Mouse (Mus musculus): ENCODE measurements around the gene Ralb.

Gene Ralb

DNA sequence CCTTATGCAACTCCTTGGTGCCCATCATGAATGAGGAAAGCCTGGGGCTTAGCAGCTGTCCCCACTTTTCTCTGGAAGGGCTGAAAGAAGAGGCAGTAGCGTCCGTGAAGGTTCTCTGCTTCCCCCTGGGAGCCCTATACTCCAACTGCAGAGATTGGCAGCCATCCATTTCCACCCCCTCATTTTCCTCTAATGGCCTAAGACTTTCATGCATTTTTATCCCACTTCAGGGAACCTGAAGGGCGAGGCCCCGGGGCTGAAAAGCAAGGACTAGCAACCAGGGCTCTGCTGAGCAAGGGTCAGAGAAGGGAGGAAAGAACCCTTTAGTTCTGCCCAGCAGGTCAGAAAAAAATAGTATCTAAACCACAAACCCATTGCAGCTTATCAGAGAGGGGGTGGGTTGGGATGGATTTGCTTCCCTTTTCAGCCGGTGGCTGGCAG lies 20.4 kb upstream of the Ralb start:
- no peak for DNase-seq (ENCODE audit: low read depth in 1 of 2, low spot score in 2 of 2)

DNA sequence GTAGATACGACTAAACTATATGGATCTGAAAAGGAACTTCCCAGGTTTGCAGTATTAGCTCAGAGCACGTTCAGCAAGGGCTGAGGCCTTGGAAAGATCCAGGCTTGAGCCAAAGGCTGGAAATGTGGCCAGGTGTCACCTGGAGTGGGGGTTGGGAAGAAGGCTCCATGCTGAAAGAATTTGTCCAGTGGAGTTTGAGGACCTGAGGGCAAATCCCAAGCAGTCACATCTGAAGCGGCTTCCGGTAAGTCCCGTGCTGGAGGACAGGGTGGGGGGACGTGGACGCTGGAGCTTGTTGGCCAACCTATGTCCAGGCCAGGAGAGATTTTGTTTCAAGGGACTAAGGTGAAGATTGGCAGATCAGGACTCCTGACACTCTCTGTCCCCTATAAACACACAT lies 19.2 kb upstream of the Ralb start:
- DNase-seq (ENCODE audit: low read depth in 1 of 2, low spot score in 2 of 2): no peak

DNA sequence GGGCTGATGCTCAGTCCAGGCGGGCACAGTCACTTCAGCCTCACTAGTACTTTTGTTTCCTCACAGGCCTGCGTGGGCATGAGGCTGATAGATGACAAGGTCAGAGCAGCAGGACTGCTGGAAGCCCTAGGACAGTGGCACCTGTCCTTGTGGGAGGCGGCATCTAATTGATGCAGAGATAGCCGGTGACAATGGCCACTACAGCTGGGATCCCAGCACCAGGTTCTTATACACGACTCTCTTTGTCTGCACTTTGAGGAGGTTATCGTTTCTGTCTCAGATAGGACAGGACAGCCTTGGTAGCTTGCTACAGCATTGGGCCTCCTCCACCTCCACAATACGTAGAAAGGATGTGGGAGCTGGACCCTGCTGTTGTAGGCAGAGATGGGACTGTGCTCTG lies 18.8 kb upstream of the Ralb start:
- no peak for DNase-seq (ENCODE audit: low read depth in 1 of 2, low spot score in 2 of 2)

DNA sequence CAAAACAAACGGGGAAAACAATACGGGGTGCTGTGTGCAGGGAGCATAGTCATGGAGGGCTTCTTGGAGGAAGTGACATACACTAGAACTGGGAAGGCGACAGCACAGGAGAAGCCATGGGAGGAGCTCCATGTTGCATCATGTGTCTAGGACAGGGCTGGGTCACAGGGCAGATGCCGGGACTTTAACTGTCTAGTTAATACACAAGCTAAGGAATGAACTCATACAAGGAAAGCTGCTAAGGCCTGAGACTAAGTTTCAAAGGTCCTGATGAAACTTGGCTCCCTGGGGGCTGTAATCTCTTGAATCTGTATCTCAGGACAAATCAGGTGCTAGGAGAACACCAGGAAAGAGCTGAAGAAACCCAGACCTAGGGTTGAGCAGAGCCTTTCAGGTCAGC lies 18.1 kb upstream of the Ralb start:
- DNase-seq (ENCODE audit: low read depth in 1 of 2, low spot score in 2 of 2): no peak

DNA sequence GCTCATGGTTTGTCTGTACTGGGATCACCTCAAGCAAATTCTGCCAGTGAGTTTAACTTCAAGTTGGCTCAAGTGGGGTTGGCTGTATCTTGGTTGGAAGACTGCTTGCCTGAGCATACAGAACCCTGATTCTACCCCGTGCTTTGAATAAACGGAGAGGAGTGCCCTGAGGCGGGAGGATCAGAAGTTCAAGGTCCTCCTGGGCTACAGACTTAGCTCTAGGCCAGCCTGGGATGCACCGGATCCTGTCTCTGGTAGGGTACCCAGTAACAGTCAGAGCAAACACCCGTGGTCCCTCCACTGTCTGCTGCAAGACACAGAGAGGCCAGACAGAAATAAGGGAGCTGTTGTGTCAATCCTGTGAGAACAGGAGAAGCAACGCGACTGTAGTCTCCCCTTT lies 17.1 kb upstream of the Ralb start:
- no peak for DNase-seq (ENCODE audit: low read depth in 1 of 2, low spot score in 2 of 2)

DNA sequence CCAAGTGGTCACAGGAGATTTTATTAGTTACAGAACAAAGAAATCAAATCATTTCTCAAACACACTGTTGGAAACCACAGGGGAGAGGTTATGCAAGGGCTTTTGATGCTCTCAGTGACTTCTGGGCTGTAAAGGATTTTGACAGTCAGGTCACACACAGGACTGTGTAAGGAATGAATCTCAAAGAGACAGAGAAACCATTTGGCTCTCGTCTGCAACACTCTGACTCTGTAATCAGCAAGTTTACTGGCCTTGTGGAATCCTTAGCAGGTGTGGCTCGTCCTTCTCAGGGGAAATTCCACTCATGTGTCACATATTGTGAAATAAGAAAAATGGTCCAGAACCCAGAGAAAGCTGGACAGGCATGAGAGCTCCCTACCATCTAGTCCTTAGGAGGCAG lies 16.4 kb upstream of the Ralb start:
- DNase-seq (ENCODE audit: low read depth in 1 of 2, low spot score in 2 of 2): no peak

DNA sequence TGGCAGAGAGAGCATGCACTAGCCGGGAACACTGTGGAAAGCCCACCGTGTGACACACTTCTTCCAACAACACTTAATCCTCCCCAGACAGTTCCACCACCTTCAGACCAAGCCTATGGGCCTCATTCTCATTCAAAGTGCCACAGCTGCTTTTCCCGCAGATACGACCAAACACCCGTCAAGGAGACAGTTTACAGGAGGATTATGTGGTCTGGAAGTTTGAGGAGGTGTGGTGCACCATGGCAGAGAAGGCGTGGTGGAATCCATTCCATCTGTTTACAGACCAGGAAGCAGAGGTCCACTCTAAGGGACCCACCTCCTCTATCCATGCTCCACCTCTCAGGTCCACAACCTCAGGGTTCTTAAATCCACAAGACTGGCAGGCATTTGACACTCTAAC lies 14.7 kb upstream of the Ralb start:
- DNase-seq (ENCODE audit: low read depth in 1 of 2, low spot score in 2 of 2): no peak

DNA sequence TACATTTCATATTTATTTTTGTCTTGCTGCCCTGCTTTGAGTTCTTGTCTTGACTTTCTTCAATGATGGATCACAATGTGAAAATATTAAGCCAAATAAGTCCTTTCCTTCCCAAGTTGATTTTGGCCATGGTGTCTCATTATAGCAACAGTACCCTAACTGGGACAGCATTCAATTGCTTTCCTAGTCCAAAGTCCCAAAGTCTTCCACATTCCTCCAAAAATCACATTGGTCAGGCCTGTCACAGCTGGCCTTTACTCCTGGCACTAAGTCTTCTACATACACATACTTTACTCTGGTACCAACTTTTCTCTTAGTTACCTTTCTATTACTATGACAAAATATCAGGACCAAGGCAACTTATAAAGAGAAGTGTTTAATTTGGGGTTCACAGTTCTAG lies 14.2 kb upstream of the Ralb start:
- DNase-seq (ENCODE audit: low read depth in 1 of 2, low spot score in 2 of 2): no peak

DNA sequence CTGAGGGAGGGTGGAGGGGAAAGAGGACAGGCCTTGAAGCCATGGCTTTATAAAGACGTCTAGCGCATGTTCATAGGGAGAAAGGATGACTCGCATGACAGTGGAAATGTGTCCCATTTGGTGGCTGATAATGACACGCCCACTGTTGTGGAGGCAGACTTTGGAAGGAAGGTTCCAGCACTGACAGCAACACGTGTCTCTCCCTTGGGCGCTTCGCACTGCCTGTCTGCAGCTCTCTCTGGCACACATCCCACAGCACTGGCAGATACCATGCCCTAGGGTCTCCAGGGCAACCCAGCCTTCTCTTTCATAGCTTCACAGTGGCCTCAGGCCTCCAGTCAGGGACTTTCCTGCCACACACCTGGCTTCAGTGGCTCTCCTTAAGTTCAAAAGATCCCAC lies 13.5 kb upstream of the Ralb start:
- DNase-seq (ENCODE audit: low read depth in 1 of 2, low spot score in 2 of 2): no peak

DNA sequence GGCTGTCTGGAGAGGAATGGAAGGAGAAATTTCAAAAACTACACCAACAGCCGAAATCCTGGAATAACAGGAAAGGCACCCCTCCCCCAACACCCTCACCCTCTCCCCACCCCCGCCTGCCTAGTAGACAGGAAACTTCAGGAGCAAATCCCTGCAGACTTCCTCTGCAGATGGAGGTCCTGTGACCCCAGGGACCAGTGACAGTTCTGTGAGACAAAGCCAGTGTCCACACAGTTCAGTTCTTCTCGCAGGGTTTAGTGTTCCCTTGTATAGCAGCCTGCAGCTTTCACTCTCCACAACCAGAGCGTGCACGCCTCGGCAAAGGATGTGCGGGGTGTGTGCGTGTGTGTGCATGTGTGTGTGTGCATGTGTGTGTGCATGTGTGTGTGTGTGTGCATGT lies 6.3 kb upstream of the Ralb start:
- DNase-seq (ENCODE audit: low read depth in 1 of 2, low spot score in 2 of 2): no peak

DNA sequence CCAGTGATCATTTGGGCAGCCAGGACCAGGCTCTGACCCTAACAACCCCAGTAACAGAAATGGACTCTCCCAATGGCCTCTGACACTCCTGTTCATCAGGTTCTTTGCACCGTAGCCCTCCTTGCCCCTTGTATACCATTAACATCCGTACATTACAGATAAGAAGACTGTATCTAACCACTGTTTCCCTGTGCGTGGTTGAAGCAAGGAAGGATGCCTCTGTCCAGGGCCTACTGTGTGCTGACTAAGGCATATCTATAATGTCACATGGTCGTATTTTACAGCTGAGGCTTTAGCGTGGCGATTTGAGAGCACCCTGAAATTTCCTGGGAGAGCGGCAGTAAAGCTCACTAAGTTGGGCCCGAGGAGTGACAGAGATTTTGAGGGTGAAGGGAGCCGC lies 5.8 kb upstream of the Ralb start:
- no peak for DNase-seq (ENCODE audit: low read depth in 1 of 2, low spot score in 2 of 2)

DNA sequence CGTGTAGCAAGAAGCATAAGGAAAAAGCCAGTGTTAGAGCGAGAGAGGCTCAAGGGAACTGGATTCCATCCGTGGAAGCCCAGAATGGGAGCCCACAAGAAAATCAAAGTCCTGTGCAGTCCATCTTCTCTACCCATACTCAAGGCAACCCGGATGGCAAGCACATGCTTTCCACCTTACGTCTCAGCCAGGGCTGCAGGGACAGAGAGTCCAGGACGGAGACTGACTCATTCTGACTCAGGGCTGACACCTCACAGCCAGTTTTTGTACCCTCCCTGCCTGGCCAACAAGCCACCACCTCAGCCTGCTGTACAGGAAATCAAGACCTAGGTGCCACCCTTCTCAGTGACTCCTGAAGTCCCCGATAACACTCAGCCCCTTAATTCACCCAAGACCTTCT lies 4.9 kb upstream of the Ralb start:
- no peak for DNase-seq (ENCODE audit: low read depth in 1 of 2, low spot score in 2 of 2)

DNA sequence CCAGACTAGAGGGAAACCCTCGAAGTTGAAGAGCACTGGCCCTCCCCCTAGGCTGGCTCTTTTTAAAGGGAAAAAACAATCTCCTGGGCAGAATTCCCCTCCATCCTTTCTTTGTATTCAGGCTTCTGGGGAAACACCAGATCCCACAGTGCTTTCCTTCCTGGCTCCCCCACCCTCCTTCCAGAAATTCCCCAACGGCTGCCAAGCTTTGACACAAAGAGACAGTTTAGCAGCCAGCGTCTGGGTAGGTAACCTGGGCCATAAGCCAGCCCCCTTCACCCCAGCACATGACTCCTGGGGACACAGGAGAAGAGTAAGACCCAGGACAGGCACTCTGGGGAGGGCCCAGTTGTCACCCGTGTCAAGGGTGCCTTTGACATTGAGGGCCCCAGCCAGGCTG lies 4.0 kb upstream of the Ralb start:
- DNase-seq (ENCODE audit: low read depth in 1 of 2, low spot score in 2 of 2): no peak

DNA sequence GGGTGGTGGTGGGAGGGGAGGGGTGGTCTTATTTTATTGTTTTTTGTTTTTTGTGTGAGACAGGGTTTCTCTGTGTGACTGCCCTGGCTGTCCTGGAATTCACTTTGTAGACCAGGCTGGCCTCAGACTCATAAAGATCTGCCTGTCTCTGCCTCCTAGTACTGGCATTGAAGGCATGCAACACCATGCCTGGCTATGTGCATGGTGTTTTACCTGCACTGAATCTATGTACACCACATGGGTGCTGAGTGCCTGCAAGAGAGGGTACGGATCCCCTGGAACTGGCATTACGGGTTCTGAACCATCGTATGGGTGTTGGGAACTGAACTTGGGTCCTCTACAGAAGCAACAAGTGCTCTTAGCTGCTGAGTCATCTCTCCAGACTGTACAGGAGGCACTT lies 1.4 kb upstream of the Ralb start:
- no peak for DNase-seq (ENCODE audit: low read depth in 1 of 2, low spot score in 2 of 2)

DNA sequence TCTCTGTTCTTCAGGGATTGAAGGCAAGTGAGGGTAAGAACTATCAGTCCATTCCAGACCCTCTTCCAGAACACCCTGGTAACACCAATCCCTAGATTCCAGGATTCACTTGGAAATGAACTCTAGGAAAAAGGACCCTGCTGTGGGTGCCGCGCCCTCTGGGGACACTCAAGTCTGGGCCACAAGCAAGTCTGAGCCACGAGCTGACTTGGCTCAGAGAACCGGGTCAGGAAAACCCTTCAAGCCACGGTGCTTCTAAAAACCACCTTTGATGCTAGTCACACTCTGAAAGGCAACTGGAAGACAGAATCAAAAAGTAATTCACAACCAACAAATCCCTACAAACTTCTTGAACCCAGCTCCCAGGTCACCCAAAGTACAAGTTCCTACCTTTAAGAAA lies 786 bp downstream of the Ralb start:
- DNase-seq (ENCODE audit: low read depth in 1 of 2, low spot score in 2 of 2): no peak

DNA sequence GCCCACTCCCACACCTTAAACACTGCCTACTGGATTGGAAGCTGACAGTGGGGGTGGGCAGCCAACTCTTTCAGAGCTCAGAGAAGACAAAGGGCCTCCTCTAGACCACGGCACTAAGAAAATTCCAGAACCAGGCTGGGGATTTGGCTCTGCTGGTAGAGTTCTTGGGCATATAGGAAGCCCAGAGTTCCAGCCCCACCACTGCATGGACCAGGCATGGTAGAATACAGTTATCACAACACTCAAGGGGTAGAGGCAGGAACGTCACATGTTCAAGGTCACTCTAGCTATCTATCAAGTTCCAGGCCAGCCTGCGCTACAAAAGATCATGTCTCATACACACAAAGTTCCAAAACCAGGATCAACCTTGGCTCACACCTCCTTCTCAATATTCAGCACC lies 1.4 kb downstream of the Ralb start:
- no peak for DNase-seq (ENCODE audit: low read depth in 1 of 2, low spot score in 2 of 2)

DNA sequence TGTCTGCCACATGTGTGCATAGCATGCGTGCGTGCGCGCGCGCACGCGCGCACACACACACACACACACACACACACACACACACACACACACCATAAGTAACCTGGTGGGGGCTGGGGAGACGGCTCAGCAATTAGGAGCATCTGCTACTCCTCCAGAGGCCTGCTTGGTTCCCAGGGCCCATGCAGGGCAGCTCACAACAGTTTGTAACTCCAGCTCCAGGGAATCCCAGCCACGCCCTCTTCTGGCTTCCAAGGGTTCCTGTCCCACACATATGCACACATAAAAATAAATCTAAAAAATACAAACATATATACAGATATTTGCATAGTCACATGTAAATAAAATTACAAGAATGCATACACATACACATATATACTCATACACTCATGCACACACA lies 1.9 kb downstream of the Ralb start:
- DNase-seq (ENCODE audit: low read depth in 1 of 2, low spot score in 2 of 2): no peak

DNA sequence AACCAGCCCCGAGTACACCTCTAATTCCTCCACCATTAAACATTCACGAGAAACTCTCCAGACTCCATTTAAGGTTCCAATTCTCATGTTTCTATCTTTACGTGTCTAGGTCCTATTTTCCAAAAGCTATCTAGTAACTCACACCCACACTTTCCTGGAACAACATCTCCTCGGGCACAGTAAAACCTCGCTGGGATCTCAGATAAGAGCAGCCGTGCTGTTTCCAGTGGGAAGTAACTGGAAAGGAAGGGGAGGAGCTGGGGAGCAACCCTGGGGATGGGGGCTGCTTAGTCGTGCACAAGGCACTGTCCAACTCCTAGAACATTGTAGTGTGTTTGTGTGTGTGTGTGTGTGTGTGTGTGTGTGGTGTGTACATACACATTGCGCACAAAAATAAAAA lies 2.7 kb downstream of the Ralb start:
- no peak for DNase-seq (ENCODE audit: low read depth in 1 of 2, low spot score in 2 of 2)

DNA sequence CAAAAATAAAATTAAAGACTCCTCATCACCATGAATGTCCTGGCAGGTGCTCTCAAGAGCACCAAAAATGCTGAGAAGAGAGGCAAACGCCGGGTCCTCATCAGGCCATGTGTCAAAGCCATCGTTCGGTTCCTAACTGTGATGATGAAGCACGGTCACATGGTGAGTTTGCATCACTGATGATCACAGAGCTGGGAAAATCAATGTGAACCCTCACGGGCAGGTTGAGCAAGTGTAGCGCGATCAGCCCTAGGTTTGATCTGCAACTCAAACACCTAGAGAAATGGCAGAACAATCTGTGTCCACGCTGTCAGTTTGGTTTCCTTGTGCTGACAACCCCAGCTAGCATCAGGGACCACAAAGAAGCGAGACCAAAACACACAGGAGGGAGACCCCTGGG lies 5.1 kb downstream of the Ralb start:
- no peak for DNase-seq (ENCODE audit: low read depth in 1 of 2, low spot score in 2 of 2)

DNA sequence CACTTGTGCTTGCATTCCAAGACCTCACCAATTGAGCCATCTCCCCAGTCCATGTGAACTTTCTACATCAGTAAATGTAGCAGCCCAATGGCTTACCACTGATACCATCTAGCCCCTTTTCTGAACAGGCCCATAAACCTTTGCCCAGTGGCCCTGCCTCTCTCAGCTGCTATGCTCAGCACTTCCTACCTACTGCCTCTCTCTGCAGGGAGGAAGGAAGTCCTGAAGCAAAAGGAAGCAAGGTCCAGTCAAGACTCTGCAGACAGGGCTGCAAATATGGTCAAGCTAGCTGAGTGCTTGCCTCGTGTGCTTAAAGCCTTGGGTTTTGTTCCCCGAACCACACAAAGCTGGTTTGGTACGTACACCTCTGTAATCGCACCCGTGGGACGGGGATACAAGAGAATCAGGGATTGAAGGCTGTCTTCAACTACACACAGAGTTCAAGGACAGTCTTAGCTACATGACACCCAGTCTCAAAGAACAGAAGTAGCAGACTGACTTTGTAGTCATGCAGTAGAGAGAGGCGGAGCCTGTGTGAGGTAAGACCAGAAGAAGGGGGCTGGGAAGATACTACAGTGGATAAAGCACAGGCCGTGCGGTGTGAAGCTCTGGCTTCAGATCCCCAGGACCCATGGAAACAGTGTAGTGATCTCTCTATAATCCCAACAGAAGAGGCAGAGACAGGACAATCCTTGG lies 5.9 kb downstream of the Ralb start:
- no peak for DNase-seq (ENCODE audit: low read depth in 1 of 2, low spot score in 2 of 2)

DNA sequence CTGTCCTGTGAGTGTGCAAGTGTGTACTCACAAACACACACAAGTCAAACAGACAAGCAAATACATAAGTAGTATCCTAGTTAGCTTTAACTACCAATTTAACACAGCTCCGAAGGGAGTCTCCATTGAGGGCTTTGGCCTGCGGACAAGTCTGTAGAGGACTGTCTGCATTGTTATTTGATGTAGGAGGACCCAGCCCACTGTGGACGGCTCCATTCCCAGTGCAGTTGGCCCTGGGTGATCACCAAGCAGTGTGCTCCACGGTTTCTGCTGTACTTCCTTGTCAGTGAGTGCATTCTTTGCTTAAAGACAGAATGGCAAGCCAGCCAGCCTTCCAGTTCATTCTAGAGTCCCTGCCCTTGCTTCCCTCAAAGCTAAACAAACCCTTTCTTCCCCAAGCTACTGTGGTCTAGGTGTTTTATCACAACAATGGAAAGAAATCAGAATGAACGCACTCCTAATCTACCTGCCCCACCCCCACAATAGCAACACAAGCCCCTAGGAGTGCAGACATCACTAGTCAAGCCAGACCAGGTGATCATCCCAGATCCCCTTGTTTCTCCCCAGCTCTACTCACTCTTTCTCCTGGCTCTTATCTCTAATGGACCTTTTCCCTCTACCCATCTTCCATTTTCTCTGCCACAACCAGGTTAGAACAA lies 7.1 kb downstream of the Ralb start:
- DNase-seq (ENCODE audit: low read depth in 1 of 2, low spot score in 2 of 2): no peak

DNA sequence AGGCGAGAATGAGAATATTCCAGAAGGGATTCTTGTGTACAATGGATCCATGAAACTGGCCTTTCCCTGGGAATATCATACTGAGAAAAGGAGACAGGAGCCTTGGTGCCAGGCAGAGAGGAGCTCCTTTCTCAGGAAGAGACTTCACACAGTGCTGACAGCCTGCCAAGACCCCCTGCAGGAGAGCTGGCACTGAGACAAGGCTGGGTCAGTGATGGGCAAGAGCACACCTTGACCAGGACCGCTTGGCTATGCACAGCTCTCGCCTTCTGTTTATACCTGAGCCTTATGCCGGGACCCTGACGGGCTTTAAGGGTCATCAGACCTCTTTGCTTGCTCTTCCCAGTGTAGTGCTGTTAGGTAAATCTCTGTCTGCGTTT lies 9.2 kb downstream of the Ralb start:
- DNase-seq (ENCODE audit: low read depth in 1 of 2, low spot score in 2 of 2): no peak

DNA sequence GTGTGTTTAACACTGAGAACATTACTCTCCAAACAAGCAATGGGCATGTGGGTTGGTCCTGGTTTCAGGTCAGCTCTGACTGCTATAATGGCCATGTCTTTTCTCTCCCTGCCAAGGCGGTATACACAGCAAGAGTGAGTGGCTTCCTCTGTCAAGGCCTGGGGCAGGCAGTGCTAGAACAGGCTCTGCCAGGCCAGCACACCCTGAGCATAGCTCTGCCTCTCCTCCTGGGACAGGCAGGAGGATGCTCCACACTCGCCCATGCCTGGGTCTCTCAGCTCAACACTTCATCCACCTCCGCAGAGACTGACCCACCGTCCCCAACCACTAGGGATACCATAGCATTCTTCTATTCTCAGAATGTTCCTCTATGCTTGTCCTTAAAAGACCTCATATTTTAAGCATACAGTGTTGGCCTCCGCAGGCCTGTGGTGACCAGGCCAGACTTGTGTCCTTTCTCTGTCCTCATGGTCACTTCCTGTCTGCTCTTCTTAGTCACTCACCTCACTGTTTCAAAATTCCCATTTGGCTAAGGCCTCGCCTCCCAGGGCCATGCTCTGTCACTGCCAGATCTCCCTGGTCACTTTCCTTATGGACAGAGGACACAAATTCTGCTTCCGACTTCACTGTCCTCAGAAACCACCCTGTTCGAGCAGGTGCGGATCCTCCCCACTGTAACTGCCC lies 9.7 kb downstream of the Ralb start:
- no peak for DNase-seq (ENCODE audit: low read depth in 1 of 2, low spot score in 2 of 2)
